Mouse (Mus musculus): ENCODE data around the gene Cdc42bpg. TPM values are rescaled to one million over a fixed set of nuclear protein-coding genes. Genes with fewer than 3 reads are reported as not detected.
A peak's percentile ranks its signal among the peaks of the same experiment; 100 is the strongest.
"Not testable (repeated sequence)": the region's sequence is repeated elsewhere in the genome, so short reads cannot be mapped to it uniquely, and the experiment has no call there.

The Cdc42bpg gene
- total RNA-seq, 2 experiments from 2014 or later: 3.3 to 3.4 TPM

GRCm38 (mm10) chr19:6275740-6276389 lies 30.4 kb upstream of the Cdc42bpg start:
- no peak for DNase-seq (ENCODE audit: low spot score in 2 of 2)
- intact Hi-C loops (cut with DNase I): loop anchor here (2.0 kb wide), 1 partner anchor 29 kb away; no protein-coding TSS in a partner anchor

GRCm38 (mm10) chr19:6276426-6277421 lies 29.5 kb upstream of the Cdc42bpg start, which contains the start of gene Ehd1:
Ehd1 (plus strand) TSS chr19:6276725.
- intact Hi-C loops (cut with DNase I): loop anchor here (2.0 kb wide), 1 partner anchor 28 kb away; no protein-coding TSS in a partner anchor
- DNase-seq (ENCODE audit: low spot score in 2 of 2): peak; percentile 94

- intact Hi-C loops (cut with DNase I): loop anchor here (2.0 kb wide), 1 partner anchor 27 kb away; no protein-coding TSS in a partner anchor
- DNase-seq (ENCODE audit: low spot score in 2 of 2): no peak
These were observed 28.4 kb upstream of the Cdc42bpg start for GRCm38 (mm10) chr19:6277661-6278438.

GRCm38 (mm10) chr19:6278439-6279073 lies 27.7 kb upstream of the Cdc42bpg start:
- no peak for DNase-seq (ENCODE audit: low spot score in 2 of 2)
- intact Hi-C loops (cut with DNase I): no loop called here

- intact Hi-C loops (cut with DNase I): no loop called here
- no peak for DNase-seq (ENCODE audit: low spot score in 2 of 2)
These were observed 26.6 kb upstream of the Cdc42bpg start for GRCm38 (mm10) chr19:6279481-6280144.

GRCm38 (mm10) chr19:6280554-6280953 lies 25.7 kb upstream of the Cdc42bpg start:
- DNase-seq (ENCODE audit: low spot score in 2 of 2): no peak
- intact Hi-C loops (cut with DNase I): no loop called here

- intact Hi-C loops (cut with DNase I): no loop called here
- no peak for DNase-seq (ENCODE audit: low spot score in 2 of 2)
These were observed 24.9 kb upstream of the Cdc42bpg start for GRCm38 (mm10) chr19:6281122-6282020.

GRCm38 (mm10) chr19:6283001-6283400 lies 23.3 kb upstream of the Cdc42bpg start:
- intact Hi-C loops (cut with DNase I): no loop called here

GRCm38 (mm10) chr19:6284502-6284901 lies 21.8 kb upstream of the Cdc42bpg start:
- intact Hi-C loops (cut with DNase I): no loop called here
- DNase-seq (ENCODE audit: low spot score in 2 of 2): no peak

More at GRCm38 (mm10) chr19:6283001-6283400, 23.3 kb upstream of the Cdc42bpg start:
- DNase-seq (ENCODE audit: low spot score in 2 of 2): no peak

GRCm38 (mm10) chr19:6285226-6285625 lies 21.0 kb upstream of the Cdc42bpg start:
- intact Hi-C loops (cut with DNase I): no loop called here

GRCm38 (mm10) chr19:6285632-6286433 lies 20.4 kb upstream of the Cdc42bpg start:
- intact Hi-C loops (cut with DNase I): no loop called here
- no peak for DNase-seq (ENCODE audit: low spot score in 2 of 2)

More at GRCm38 (mm10) chr19:6285226-6285625, 21.0 kb upstream of the Cdc42bpg start:
- no peak for DNase-seq (ENCODE audit: low spot score in 2 of 2)

- intact Hi-C loops (cut with DNase I): no loop called here
- DNase-seq (ENCODE audit: low spot score in 2 of 2): peak in 1 of 2 experiments; percentile 25
These were observed 19.5 kb upstream of the Cdc42bpg start for GRCm38 (mm10) chr19:6286434-6287401.

- no peak for DNase-seq (ENCODE audit: low spot score in 2 of 2)
- intact Hi-C loops (cut with DNase I): no loop called here
These were observed 17.9 kb upstream of the Cdc42bpg start for GRCm38 (mm10) chr19:6288236-6288894.

GRCm38 (mm10) chr19:6289696-6290238 lies 16.5 kb upstream of the Cdc42bpg start:
- intact Hi-C loops (cut with DNase I): no loop called here

GRCm38 (mm10) chr19:6290720-6291116 lies 15.5 kb upstream of the Cdc42bpg start:
- intact Hi-C loops (cut with DNase I); DNase-seq (ENCODE audit: low spot score in 2 of 2): not testable (repeated sequence)

More at GRCm38 (mm10) chr19:6289696-6290238, 16.5 kb upstream of the Cdc42bpg start:
- DNase-seq (ENCODE audit: low spot score in 2 of 2): no peak

Measured in left cerebral cortex, postnatal 36 days (tissue).